Mouse (Mus musculus): Measurements from ENCODE around the gene Skap2. TPM values are rescaled to one million over a fixed set of nuclear protein-coding genes. Genes with fewer than 3 reads are reported as not detected.

Gene Skap2
- polyA plus RNA-seq, 1 experiment from 2014 or later, result 7.0 TPM

DNA sequence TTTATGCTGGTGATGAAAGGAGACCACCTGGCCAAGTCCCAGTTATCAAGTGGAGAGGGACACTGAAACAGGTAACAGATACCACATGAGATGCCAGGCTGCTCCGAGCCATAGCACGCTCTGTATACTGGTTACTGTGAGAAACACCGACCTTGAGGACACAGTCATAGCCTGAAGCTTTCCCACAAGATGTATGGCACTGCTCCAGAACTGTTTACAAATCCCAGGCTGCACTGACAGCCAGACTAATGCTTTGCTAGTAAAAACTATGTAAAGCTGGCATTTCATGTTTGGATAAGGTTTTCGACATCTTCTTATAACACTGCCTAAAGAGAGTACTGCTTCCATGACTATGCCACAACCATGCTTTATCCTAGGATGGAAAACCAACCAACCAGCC, 90.5 kb downstream of the Skap2 start:
- ATAC-seq, result no peak
- 91% methylated on average over 4 of the region's 4 CpGs for WGBS
- no peaks in the 10 kb centered on the region for H3K4me1 ChIP-seq (ENCODE audit: control insufficient read depth, insufficient read depth, low read length)
- peaks cover 37% of the 10 kb centered on the region for H3K27me3 ChIP-seq (ENCODE audit: control insufficient read depth, insufficient read depth, low read depth, low read length)
- H3K4me2 ChIP-seq (ENCODE audit: low read length), result no peak overlapping the region
- H3K9me3 ChIP-seq (replicated peaks; ENCODE audit: control insufficient read depth, low read length, poor library complexity, severe bottlenecking), result no peaks in the 10 kb centered on the region
- H3K36me3 ChIP-seq (ENCODE audit: control insufficient read depth, insufficient read depth, low read length), result no peaks in the 10 kb centered on the region
- no peak overlapping the region for H3K27ac ChIP-seq (ENCODE audit: low read length)
- no peak overlapping the region for H3K4me3 ChIP-seq (ENCODE audit: low read depth, low read length)
- H3K9ac ChIP-seq (ENCODE audit: low read depth, low read length), result no peak overlapping the region

DNA sequence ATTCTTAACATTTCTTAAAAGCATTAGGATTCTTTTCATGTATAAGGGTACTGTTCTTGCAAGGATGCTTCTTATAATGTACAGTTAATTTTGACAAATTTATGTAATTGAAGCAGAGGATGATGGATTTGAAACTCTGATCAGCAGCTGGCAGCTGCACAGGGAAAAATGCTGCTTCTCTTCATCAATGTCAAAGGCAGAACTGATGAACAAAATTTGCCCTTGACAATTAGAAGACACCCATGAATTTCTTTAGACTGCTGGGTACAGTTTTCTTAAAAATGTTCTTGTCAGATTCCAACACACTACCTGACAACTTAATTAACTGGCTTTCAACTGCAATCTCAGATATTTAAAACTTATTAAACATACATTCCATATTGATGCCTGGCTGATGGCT, 103.9 kb downstream of the Skap2 start:
- Histone ChIP-seq H3K4me3 (ENCODE audit: low read depth, low read length) (no peak overlapping the region), H3K9ac (ENCODE audit: low read depth, low read length) (no peak overlapping the region), H3K4me1 (ENCODE audit: control insufficient read depth, insufficient read depth, low read length) (no peaks in the 10 kb centered on the region), H3K9me3 (replicated peaks; ENCODE audit: control insufficient read depth, low read length, poor library complexity, severe bottlenecking) (no peaks in the 10 kb centered on the region), H3K36me3 (ENCODE audit: control insufficient read depth, insufficient read depth, low read length) (no peaks in the 10 kb centered on the region), H3K4me2 (ENCODE audit: low read length) (no peak overlapping the region), H3K27me3 (ENCODE audit: control insufficient read depth, insufficient read depth, low read depth, low read length) (no peaks in the 10 kb centered on the region), H3K27ac (ENCODE audit: low read length) (no peak overlapping the region)
- ATAC-seq, result no peak

DNA sequence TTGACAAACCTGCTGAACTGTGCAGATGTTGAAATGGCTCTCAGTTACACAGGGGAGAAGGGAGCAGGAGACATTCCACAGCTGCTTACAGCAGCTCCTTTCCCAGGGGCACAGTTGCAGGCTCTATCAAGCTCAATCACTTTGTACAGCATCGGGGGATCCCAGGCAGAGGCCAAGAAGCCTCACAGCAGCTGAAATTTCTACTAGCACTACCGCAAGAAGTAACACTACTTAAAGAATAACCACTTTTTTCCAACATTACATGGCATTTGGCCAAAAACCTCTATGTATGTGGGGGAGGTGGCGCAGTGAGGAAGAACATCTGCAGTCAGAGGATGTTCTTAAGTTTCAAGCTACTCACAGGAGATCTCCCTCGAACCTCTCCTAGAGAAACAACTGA, 106.7 kb downstream of the Skap2 start:
- Histone ChIP-seq H3K9ac (ENCODE audit: low read depth, low read length) (no peak overlapping the region), H3K4me3 (ENCODE audit: low read depth, low read length) (no peak overlapping the region), H3K9me3 (replicated peaks; ENCODE audit: control insufficient read depth, low read length, poor library complexity, severe bottlenecking) (no peaks in the 10 kb centered on the region), H3K36me3 (ENCODE audit: control insufficient read depth, insufficient read depth, low read length) (no peaks in the 10 kb centered on the region), H3K4me2 (ENCODE audit: low read length) (no peak overlapping the region), H3K27ac (ENCODE audit: low read length) (no peak overlapping the region), H3K27me3 (ENCODE audit: control insufficient read depth, insufficient read depth, low read depth, low read length) (no peaks in the 10 kb centered on the region), H3K4me1 (ENCODE audit: control insufficient read depth, insufficient read depth, low read length) (no peaks in the 10 kb centered on the region)
- ATAC-seq, result no peak
- 77% methylated on average over 4 of the region's 4 CpGs for WGBS

DNA sequence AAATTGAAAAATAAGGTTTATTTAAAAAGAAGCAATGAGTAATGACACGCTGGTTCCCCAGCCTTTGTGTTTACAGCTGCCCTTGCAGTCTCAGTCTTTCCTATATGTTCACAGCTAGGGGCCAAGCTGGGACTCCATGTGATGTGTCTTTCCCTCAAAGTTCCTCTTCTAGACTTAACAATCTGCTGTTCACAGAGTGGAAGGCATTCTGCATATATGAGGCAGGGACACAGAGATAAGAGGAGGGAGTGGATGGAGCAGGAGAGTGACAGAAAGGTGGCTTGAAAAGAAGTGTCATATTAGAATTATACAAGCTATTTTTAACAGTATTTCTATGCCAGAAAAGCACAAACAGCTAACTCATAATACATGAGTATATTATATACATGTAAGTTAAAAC, 110.8 kb downstream of the Skap2 start:
- Histone ChIP-seq H3K4me1 (ENCODE audit: control insufficient read depth, insufficient read depth, low read length) (no peaks in the 10 kb centered on the region), H3K9ac (ENCODE audit: low read depth, low read length) (no peak overlapping the region), H3K36me3 (ENCODE audit: control insufficient read depth, insufficient read depth, low read length) (no peaks in the 10 kb centered on the region), H3K27ac (ENCODE audit: low read length) (no peak overlapping the region), H3K4me2 (ENCODE audit: low read length) (no peak overlapping the region), H3K4me3 (ENCODE audit: low read depth, low read length) (no peak overlapping the region), H3K27me3 (ENCODE audit: control insufficient read depth, insufficient read depth, low read depth, low read length) (peaks cover 3% of the 10 kb centered on the region; the same call in 1 of the 2 replicates), H3K9me3 (replicated peaks; ENCODE audit: control insufficient read depth, low read length, poor library complexity, severe bottlenecking) (no peaks in the 10 kb centered on the region)
- ATAC-seq, result no peak
- WGBS, result 90% methylated on average over 1 of the region's 1 CpGs

- H3K36me3 ChIP-seq (ENCODE audit: control insufficient read depth, insufficient read depth, low read length), result no peaks in the 10 kb centered on the region
- no peaks in the 10 kb centered on the region for H3K9me3 ChIP-seq (replicated peaks; ENCODE audit: control insufficient read depth, low read length, poor library complexity, severe bottlenecking)
- H3K9ac ChIP-seq (ENCODE audit: low read depth, low read length), result no peak overlapping the region
- H3K4me2 ChIP-seq (ENCODE audit: low read length), result no peak overlapping the region
- no peak overlapping the region for H3K4me3 ChIP-seq (ENCODE audit: low read depth, low read length)
- ATAC-seq, result no peak
- H3K27ac ChIP-seq (ENCODE audit: low read length), result no peak overlapping the region
- H3K4me1 ChIP-seq (ENCODE audit: control insufficient read depth, insufficient read depth, low read length), result no peaks in the 10 kb centered on the region
- peaks cover 3% of the 10 kb centered on the region; the same call in 1 of the 2 replicates for H3K27me3 ChIP-seq (ENCODE audit: control insufficient read depth, insufficient read depth, low read depth, low read length)
- WGBS, result 74% methylated on average over 8 of the region's 8 CpGs
Observed at GRCm38 (mm10) chr6:51898318-51898994, 113.9 kb downstream of the Skap2 start.

- no peak overlapping the region for H3K4me3 ChIP-seq (ENCODE audit: low read depth, low read length)
- peaks cover 3% of the 10 kb centered on the region; the same call in 1 of the 2 replicates for H3K27me3 ChIP-seq (ENCODE audit: control insufficient read depth, insufficient read depth, low read depth, low read length)
- no peaks in the 10 kb centered on the region for H3K36me3 ChIP-seq (ENCODE audit: control insufficient read depth, insufficient read depth, low read length)
- H3K4me2 ChIP-seq (ENCODE audit: low read length), result no peak overlapping the region
- no peaks in the 10 kb centered on the region for H3K4me1 ChIP-seq (ENCODE audit: control insufficient read depth, insufficient read depth, low read length)
- 86% methylated on average over 3 of the region's 3 CpGs for WGBS
- no peak for ATAC-seq
- H3K27ac ChIP-seq (ENCODE audit: low read length), result no peak overlapping the region
- no peak overlapping the region for H3K9ac ChIP-seq (ENCODE audit: low read depth, low read length)
- H3K9me3 ChIP-seq (replicated peaks; ENCODE audit: control insufficient read depth, low read length, poor library complexity, severe bottlenecking), result no peaks in the 10 kb centered on the region
Observed at GRCm38 (mm10) chr6:51895753-51896152, 116.6 kb downstream of the Skap2 start.

DNA sequence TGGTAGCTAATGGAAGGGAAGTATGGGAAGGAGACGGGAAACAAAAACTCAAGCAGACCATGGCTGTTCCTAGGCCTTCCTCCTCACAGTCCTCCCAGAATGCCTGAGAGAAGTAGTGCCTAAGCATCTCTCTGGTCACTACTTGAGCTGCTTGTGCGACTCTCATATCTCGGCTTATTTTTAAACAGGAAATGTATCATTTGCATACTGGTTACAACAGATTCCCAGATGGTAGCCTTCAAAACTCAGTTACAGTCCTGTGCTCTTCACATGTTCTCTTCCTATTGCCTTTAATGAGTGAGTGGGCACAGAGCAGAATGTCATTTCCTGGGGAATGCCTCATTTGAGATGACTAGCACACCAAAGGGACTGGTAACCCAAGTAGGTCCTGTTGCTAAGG, 117.6 kb downstream of the Skap2 start:
- Histone ChIP-seq H3K9ac (ENCODE audit: low read depth, low read length) (no peak overlapping the region), H3K27ac (ENCODE audit: low read length) (no peak overlapping the region), H3K36me3 (ENCODE audit: control insufficient read depth, insufficient read depth, low read length) (no peaks in the 10 kb centered on the region), H3K4me3 (ENCODE audit: low read depth, low read length) (no peak overlapping the region), H3K4me1 (ENCODE audit: control insufficient read depth, insufficient read depth, low read length) (no peaks in the 10 kb centered on the region), H3K9me3 (replicated peaks; ENCODE audit: control insufficient read depth, low read length, poor library complexity, severe bottlenecking) (no peaks in the 10 kb centered on the region), H3K4me2 (ENCODE audit: low read length) (no peak overlapping the region), H3K27me3 (ENCODE audit: control insufficient read depth, insufficient read depth, low read depth, low read length) (peaks cover 3% of the 10 kb centered on the region; the same call in 1 of the 2 replicates)
- ATAC-seq, result no peak
- 92% methylated on average over 3 of the region's 3 CpGs for WGBS

- Histone ChIP-seq H3K4me2 (ENCODE audit: low read length) (no peak overlapping the region), H3K4me3 (ENCODE audit: low read depth, low read length) (no peak overlapping the region), H3K27me3 (ENCODE audit: control insufficient read depth, insufficient read depth, low read depth, low read length) (no peaks in the 10 kb centered on the region), H3K9me3 (replicated peaks; ENCODE audit: control insufficient read depth, low read length, poor library complexity, severe bottlenecking) (no peaks in the 10 kb centered on the region), H3K27ac (ENCODE audit: low read length) (no peak overlapping the region), H3K36me3 (ENCODE audit: control insufficient read depth, insufficient read depth, low read length) (no peaks in the 10 kb centered on the region), H3K4me1 (ENCODE audit: control insufficient read depth, insufficient read depth, low read length) (no peaks in the 10 kb centered on the region), H3K9ac (ENCODE audit: low read depth, low read length) (no peak overlapping the region)
- no peak for ATAC-seq
- WGBS, result 85% methylated on average over 5 of the region's 5 CpGs
Observed at GRCm38 (mm10) chr6:51890356-51890755, 122.0 kb downstream of the Skap2 start.

DNA sequence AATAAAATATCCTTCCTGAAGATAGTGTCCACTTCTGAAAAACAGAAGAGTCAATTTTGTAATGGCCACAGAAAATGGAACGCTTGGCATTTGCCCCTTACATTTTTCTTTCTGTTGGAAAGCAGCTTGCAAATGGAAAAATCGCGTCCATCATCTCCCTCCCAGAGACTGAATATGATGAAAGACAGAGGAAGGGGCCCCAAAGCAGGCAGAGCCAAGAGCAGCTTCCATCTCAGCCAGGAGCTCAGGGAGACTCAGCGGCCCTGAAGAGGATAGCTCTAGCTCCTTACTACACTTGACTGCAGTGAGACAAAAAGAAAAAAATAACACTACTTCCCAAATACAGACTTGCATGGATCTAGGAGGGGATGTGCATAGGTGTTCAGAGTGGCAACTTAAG, 122.5 kb downstream of the Skap2 start:
- Histone ChIP-seq H3K36me3 (ENCODE audit: control insufficient read depth, insufficient read depth, low read length) (no peaks in the 10 kb centered on the region), H3K4me2 (ENCODE audit: low read length) (no peak overlapping the region), H3K4me3 (ENCODE audit: low read depth, low read length) (no peak overlapping the region), H3K27me3 (ENCODE audit: control insufficient read depth, insufficient read depth, low read depth, low read length) (no peaks in the 10 kb centered on the region), H3K4me1 (ENCODE audit: control insufficient read depth, insufficient read depth, low read length) (no peaks in the 10 kb centered on the region), H3K9ac (ENCODE audit: low read depth, low read length) (no peak overlapping the region), H3K9me3 (replicated peaks; ENCODE audit: control insufficient read depth, low read length, poor library complexity, severe bottlenecking) (no peaks in the 10 kb centered on the region), H3K27ac (ENCODE audit: low read length) (no peak overlapping the region)
- ATAC-seq, result no peak
- WGBS, result 80% methylated on average over 4 of the region's 4 CpGs
